Mouse (Mus musculus): ENCODE measurements around the gene Atp8b4.

- TF ChIP-seq CTCF (IDR thresholded peaks at IDR 0.05; ENCODE audit: control insufficient read depth, insufficient read depth, insufficient read length) (no peak), MYOG (IDR thresholded peaks at IDR 0.05; ENCODE audit: control insufficient read depth, extremely low read depth, insufficient read length) (no peak), MAX (IDR thresholded peaks at IDR 0.05) (no peak), FOSL1 (IDR thresholded peaks at IDR 0.05; ENCODE audit: insufficient read depth, low read length, poor library complexity, severe bottlenecking) (no peak), USF1 (IDR thresholded peaks at IDR 0.05; ENCODE audit: low read depth) (no peak)
These were observed 182.4 kb downstream of the Atp8b4 start for GRCm38 (mm10) chr2:126318071-126318470.
